Mouse (Mus musculus): Measurements from ENCODE around the gene 1300017J02Rik.
"Not testable (repeated sequence)": the region's sequence is repeated elsewhere in the genome, so short reads cannot be mapped to it uniquely, and the experiment has no call there.

1300017J02Rik gene

GRCm38 (mm10) chr9:103304927-103305326 is at the start of gene 1300017J02Rik, which contains the start of gene Topbp1:
Gene 1300017J02Rik, minus strand, starts transcription at chr9:103305082.
Gene Topbp1, plus strand, starts transcription at chr9:103305215.
- DNase-seq, result peak; percentile 91 to 95

GRCm38 (mm10) chr9:103353500-103354260 is 48.8 kb upstream of the 1300017J02Rik start:
- DNase-seq, result not testable (repeated sequence)

DNA sequence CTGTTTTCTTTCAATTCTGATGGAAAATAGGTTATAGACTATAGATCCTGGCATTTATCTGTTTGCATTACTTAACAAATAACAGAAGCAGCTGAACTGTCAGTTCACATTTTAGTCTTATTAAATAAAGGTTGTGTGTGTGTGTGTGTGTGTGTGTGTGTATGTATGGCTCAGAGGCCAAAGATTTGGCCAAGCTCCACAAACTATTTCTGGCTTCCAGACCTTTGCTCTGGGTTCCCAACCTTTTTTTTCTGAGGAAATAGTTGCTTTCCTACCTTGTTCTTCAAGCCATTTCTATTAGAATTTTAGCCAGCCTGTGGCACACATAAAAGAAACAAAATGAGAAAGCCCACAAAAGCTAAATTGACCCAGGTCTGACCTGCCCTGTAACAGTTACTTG is 43.9 kb upstream of the 1300017J02Rik start:
- DNase-seq, result peak in 1 of 2 experiments; percentile 26

GRCm38 (mm10) chr9:103347996-103348490 is 43.2 kb upstream of the 1300017J02Rik start:
- no peak for DNase-seq

- no peak for DNase-seq
Observed at GRCm38 (mm10) chr9:103347045-103347444, 42.2 kb upstream of the 1300017J02Rik start.

DNA sequence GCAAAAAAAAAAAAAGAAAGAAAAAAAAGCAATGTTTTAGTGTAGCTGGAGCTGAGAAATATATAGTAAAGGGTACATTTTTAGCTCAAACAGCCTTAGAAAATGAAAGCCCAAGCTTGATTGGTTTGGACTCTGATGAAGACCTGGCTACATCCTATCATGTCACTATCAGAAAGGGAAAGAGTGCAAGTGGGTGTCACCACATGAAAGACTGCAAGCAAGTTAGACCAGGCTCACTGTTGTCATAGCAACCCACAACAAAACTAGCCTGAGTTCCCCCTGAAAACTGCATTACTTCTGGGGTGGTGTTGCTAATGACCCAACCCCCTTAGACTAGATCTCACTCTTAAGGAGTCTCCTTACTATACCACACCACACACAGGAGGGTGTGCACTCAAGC is 32.0 kb upstream of the 1300017J02Rik start:
- no peak for DNase-seq

- no peak for DNase-seq
Observed at GRCm38 (mm10) chr9:103332663-103333062, 27.8 kb upstream of the 1300017J02Rik start.

DNA sequence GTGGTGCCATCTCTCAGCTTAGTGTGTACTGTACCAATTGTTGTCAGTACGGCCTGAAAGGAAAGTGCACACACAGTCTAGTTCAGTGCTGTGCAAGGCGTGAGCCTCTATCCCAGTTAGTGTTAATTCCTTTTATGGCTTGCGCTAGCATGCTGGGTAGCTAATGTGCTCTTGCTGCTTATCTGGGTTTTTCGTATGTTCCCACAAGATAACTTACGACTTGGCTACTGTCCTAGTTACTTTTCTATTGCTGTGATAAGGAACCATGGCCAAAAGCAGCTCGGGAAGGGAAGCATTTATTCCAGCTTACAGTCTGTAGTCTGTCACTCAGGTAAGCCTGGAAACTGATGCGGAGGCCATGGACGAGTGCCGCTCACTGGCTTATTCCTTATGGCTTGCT is 21.6 kb upstream of the 1300017J02Rik start:
- DNase-seq, result no peak

GRCm38 (mm10) chr9:103324678-103325077 is 19.8 kb upstream of the 1300017J02Rik start:
- DNase-seq, result no peak

GRCm38 (mm10) chr9:103309832-103310231 is 5.0 kb upstream of the 1300017J02Rik start:
- DNase-seq, result peak; percentile 8 to 55

DNA sequence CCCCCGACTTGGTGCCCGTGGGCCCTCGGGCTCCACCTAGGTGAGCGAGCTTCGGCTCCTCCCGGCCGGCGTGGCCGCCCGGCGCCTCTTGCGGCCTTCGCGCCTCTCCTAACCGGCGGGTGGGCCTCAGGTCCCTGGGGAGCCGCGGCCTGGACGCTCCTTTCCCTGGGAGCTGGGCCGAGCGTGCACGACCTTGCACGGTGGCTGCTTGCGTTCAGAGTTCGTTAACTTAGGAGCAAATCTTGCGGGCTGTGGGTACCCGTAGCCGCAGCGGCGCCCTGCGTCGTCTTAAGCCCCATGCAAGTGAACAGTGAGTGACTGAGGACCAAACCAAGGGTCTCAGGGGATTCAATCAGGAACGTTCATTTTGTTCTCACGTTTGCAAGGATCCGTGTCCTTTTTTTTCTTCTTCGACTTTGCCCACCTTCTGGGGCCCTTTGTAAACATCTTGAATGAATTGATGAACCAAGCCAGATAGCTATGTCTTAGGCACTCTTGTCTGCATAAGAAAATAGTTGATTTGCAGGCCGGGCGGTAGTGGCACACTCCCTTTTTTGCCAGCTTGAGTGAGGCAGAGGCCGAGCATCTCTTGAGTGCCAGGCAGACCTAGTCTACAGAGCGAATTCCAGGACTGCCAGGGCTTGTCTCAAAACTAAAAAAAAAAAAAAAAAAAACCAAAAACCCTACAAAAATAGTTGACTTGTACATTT is 605 bp upstream of the 1300017J02Rik start:
- DNase-seq, result peak in 1 of 2 experiments; percentile 2

GRCm38 (mm10) chr9:103302666-103303065 is 2.2 kb downstream of the 1300017J02Rik start:
- peak; percentile 50 to 78 for DNase-seq

DNA sequence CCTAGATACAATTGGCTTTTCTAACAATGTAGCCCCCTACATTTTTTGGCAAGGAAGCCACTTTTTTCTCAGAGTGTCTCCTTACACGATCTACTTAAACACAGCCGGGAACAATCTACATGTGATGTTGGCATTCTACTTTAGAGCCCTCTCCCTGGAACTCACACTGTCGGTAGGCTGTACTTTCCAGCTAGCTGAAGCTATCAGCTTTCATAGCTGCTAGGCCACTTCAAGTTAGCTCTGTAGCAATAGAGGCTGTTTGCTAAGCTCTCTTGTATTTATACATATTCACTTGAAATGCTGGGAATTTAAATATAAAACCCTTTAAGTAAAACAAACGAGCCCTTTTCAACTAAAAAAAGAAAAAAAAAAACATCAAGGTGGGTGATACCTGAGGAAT is 2.6 kb downstream of the 1300017J02Rik start:
- no peak for DNase-seq

DNA sequence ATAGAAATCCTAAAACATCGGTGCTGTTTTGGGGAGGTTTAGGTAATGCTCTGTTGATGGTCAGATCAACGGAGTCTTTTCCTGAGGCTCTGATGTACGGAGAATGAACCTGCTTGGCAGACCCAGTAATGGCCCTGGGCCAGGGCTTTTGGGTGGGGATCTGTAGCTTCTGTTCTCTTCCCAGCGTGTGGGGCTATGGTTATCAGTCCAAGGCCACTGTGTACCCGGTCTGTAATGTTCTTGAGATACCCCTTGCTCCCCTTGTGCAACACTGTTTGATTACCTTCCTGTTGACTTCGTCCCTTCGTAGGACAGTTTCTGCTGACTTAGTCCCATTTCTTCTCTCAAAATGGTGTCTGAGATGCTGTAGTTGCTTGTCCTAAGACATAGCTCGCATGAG is 3.8 kb downstream of the 1300017J02Rik start:
- no peak for DNase-seq

GRCm38 (mm10) chr9:103294507-103294906 is 10.4 kb downstream of the 1300017J02Rik start:
- no peak for DNase-seq

GRCm38 (mm10) chr9:103288489-103289180 is 16.2 kb downstream of the 1300017J02Rik start:
- DNase-seq, result no peak

DNA sequence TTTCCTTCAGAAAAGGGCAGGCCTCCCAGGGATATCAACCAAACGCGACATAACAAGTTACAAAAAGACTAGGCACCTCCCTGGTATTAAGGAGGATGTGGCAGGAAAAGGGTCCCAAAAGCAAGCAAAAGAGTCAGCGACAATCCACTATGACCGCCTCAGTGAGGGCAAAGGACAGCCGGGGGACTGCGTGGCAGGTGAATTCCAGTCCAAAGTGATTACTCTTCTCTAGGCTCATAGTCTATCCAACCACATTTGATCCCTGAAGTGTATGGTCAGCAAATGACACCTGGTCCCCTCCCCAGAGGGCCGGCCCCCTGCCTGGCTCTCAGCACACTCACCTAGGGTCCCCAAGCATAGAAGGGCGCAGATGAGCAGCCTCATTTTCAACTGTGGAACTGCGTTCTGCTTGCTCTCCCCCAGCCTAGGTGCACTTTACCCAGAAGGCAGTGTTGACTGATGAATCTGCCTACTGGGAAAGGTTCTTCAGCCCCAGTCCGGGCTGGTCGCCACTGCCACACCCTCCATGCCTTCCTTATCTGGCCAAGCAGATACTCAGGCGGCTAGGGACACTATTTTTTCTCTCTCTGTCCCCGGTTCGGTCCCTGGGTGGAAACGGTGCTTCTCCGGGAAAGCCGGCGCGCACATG is 16.9 kb downstream of the 1300017J02Rik start:
- no peak for DNase-seq

- DNase-seq, result no peak
Observed at GRCm38 (mm10) chr9:103286901-103287422, 17.9 kb downstream of the 1300017J02Rik start.

GRCm38 (mm10) chr9:103286396-103286795 is 18.5 kb downstream of the 1300017J02Rik start:
- no peak for DNase-seq

DNA sequence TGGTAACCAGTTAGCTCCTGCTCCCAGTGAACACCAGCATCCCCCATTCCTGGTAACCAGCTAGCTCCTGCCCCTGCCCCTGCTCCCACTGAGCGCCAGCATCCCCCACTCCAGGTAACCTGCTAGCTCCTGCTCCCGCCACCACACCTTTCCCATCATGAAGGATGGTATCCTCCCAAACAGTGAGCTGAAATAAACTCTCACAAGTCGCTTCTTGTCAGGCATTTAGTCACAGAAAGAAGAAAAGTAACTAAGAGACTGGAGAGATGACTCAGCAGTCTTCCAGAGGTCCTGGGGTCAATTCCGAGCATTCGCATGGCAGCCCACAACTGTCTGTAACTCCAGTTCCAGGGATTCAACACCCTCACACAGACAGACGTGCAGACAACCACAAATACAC is 28.0 kb downstream of the 1300017J02Rik start:
- DNase-seq, result no peak

GRCm38 (mm10) chr9:103275676-103276075 is 29.2 kb downstream of the 1300017J02Rik start:
- DNase-seq, result no peak

GRCm38 (mm10) chr9:103274819-103275218 is 30.1 kb downstream of the 1300017J02Rik start:
- no peak for DNase-seq

Data from kidney, postnatal 25 days (tissue).